Mouse (Mus musculus): ENCODE measurements at regions not wholly inside any gene's neighbourhood (a gene's known extent, or its start where the extent isn't known, plus 50 kb on each side); places are given as distances from the start of the nearest gene placed in this dataset.

- in situ Hi-C loops (cut with MboI, MseI), result no loop called here
These were observed 688.4 kb downstream of the Basp1 start for GRCm38 (mm10) chr15:24725170-24725569.

- in situ Hi-C loops (cut with MboI, MseI), result no loop called here
These were observed 688.9 kb downstream of the Basp1 start for GRCm38 (mm10) chr15:24724664-24725063.

GRCm38 (mm10) chr15:24720346-24720745 is 693.2 kb downstream of the Basp1 start:
- in situ Hi-C loops (cut with MboI, MseI), result no loop called here

GRCm38 (mm10) chr15:24682167-24682566 is 731.4 kb downstream of the Basp1 start:
- in situ Hi-C loops (cut with MboI, MseI), result no loop called here

- in situ Hi-C loops (cut with MboI, MseI), result no loop called here
These were observed 764.6 kb downstream of the Basp1 start for GRCm38 (mm10) chr15:24648938-24649337.

- in situ Hi-C loops (cut with MboI, MseI), result no loop called here
These were observed 777.9 kb downstream of the Basp1 start for GRCm38 (mm10) chr15:24635620-24636019.

- in situ Hi-C loops (cut with MboI, MseI), result no loop called here
These were observed 817.3 kb downstream of the Basp1 start for GRCm38 (mm10) chr15:24596242-24596641.

- in situ Hi-C loops (cut with MboI, MseI), result loop anchor here (10.0 kb wide), 1 partner anchor 1146 kb away; no protein-coding TSS in a partner anchor
These were observed 824.6 kb downstream of the Basp1 start for GRCm38 (mm10) chr15:24588943-24589342.

GRCm38 (mm10) chr15:24566981-24567380 is 846.6 kb downstream of the Basp1 start:
- in situ Hi-C loops (cut with MboI, MseI), result no loop called here

GRCm38 (mm10) chr15:24556806-24557205 is 856.8 kb downstream of the Basp1 start:
- in situ Hi-C loops (cut with MboI, MseI), result no loop called here

GRCm38 (mm10) chr15:24550108-24550507 is 863.5 kb downstream of the Basp1 start:
- in situ Hi-C loops (cut with MboI, MseI), result no loop called here

GRCm38 (mm10) chr15:24530065-24530464 is 883.5 kb downstream of the Basp1 start:
- in situ Hi-C loops (cut with MboI, MseI), result no loop called here

- in situ Hi-C loops (cut with MboI, MseI), result no loop called here
These were observed 886.2 kb downstream of the Basp1 start for GRCm38 (mm10) chr15:24527379-24527778.

- in situ Hi-C loops (cut with MboI, MseI), result loop anchor here (10.0 kb wide), 1 partner anchor 441 kb away; no protein-coding TSS in a partner anchor
These were observed 899.6 kb downstream of the Basp1 start for GRCm38 (mm10) chr15:24513926-24514325.

- in situ Hi-C loops (cut with MboI, MseI), result no loop called here
These were observed 911.5 kb downstream of the Basp1 start for GRCm38 (mm10) chr15:24501907-24502559.

- in situ Hi-C loops (cut with MboI, MseI), result no loop called here
These were observed 927.3 kb downstream of the Basp1 start for GRCm38 (mm10) chr15:24486235-24486634.

- in situ Hi-C loops (cut with MboI, MseI), result no loop called here
These were observed 945.3 kb downstream of the Basp1 start for GRCm38 (mm10) chr15:24468239-24468638.

GRCm38 (mm10) chr15:24457726-24458125 is 955.8 kb downstream of the Basp1 start:
- in situ Hi-C loops (cut with MboI, MseI), result no loop called here

- in situ Hi-C loops (cut with MboI, MseI), result no loop called here
These were observed 980.5 kb downstream of the Basp1 start for GRCm38 (mm10) chr15:24433083-24433482.

GRCm38 (mm10) chr15:24429154-24429553 is 984.4 kb downstream of the Basp1 start:
- in situ Hi-C loops (cut with MboI, MseI), result no loop called here

- in situ Hi-C loops (cut with MboI, MseI), result no loop called here
These were observed 991.1 kb downstream of the Basp1 start for GRCm38 (mm10) chr15:24422333-24422942.

GRCm38 (mm10) chr15:24419736-24420135 is 993.8 kb downstream of the Basp1 start:
- in situ Hi-C loops (cut with MboI, MseI), result no loop called here

GRCm38 (mm10) chr15:24419186-24419585 is 994.4 kb downstream of the Basp1 start:
- in situ Hi-C loops (cut with MboI, MseI), result no loop called here
